Mouse (Mus musculus) neural tube, embryonic 13.5 days (tissue): ENCODE measurements around the gene Pcdh9. TPM values are rescaled to one million over a fixed set of nuclear protein-coding genes. Genes with fewer than 3 reads are reported as not detected.

Experiments used
- ATAC-seq: fragments of 200-750 bp; cut with Nextera tagmentation; 2 replicates; pipeline ENCODE4 v1.8.0; 2017; ENCODE audit warnings: low read depth, mild to moderate bottlenecking, moderate TSS enrichment, moderate library complexity
- H3K27ac ChIP-seq: fragments of 300-500 bp; sonication (generic); replicated peaks from 2 replicates; pipeline ENCODE4 v1.5.1; 2015; ENCODE audit warnings: moderate library complexity, mild to moderate bottlenecking, inconsistent platforms
- H3K27me3 ChIP-seq: fragments of 300-500 bp; sonication (generic); 2 replicates; pipeline ENCODE4 v1.6.1; 2015; ENCODE audit warnings: mild to moderate bottlenecking, inconsistent platforms
- H3K36me3 ChIP-seq: fragments of 300-500 bp; sonication (generic); 2 replicates; pipeline ENCODE4 v1.6.1; 2015; ENCODE audit warnings: mild to moderate bottlenecking, inconsistent platforms
- H3K4me1 ChIP-seq: fragments of 300-500 bp; sonication (generic); replicated peaks from 2 replicates; pipeline ENCODE4 v1.6.1; 2015; ENCODE audit warnings: inconsistent platforms
- H3K4me2 ChIP-seq: fragments of 300-500 bp; sonication (generic); 2 replicates; pipeline ENCODE4 v1.6.1; 2015; ENCODE audit warnings: inconsistent platforms, mild to moderate bottlenecking, moderate library complexity
- H3K4me3 ChIP-seq: fragments of 300-500 bp; sonication (generic); 2 replicates; pipeline ENCODE4 v1.5.1; 2015; ENCODE audit warnings: mild to moderate bottlenecking, inconsistent platforms
- H3K9ac ChIP-seq: fragments of 300-500 bp; sonication (generic); 2 replicates; pipeline ENCODE4 v1.6.1; 2015; ENCODE audit warnings: moderate library complexity, mild to moderate bottlenecking, inconsistent platforms
- H3K9me3 ChIP-seq: fragments of 300-500 bp; sonication (generic); 2 replicates; pipeline ENCODE4 v1.6.1; 2016; ENCODE audit warnings: inconsistent platforms
- WGBS: fragments of 180-500 bp; shearing (Covaris S2); methylation state at CpG from one replicate; pipeline ENCODE4 v1.1.7; 2015; 5-methylcytosine and 5-hydroxymethylcytosine counted together
- polyA plus RNA-seq: library from polyadenylated mRNA; unstranded; fragments of >200 nt; fragmentation: Nextera tagmentation; extraction: Ambion mirVana; gene quantifications from 2 replicates; pipeline ENCODE4 v1.2.1, GENCODE M21; 2015

Pcdh9 gene
- polyA plus RNA-seq, 1 experiment from 2014 or later = 103 TPM

GRCm38 (mm10) chr14:93875968-93876367 lies 14.5 kb downstream of the Pcdh9 start:
- Histone ChIP-seq H3K4me3 (no peak overlapping the region), H3K36me3 (no peaks in the 10 kb centered on the region), H3K27me3 (no peaks in the 10 kb centered on the region), H3K4me1 (peaks cover under 1% of the 10 kb centered on the region; the same call in 1 of the 2 replicates), H3K9ac (no peak overlapping the region), H3K4me2 (no peak overlapping the region), H3K27ac (no peak overlapping the region), H3K9me3 (no peaks in the 10 kb centered on the region)
- no peak for ATAC-seq
- WGBS = 91% methylated on average over 1 of the region's 1 CpGs

- Histone ChIP-seq H3K36me3 (no peaks in the 10 kb centered on the region), H3K9ac (no peak overlapping the region), H3K4me3 (no peak overlapping the region), H3K9me3 (no peaks in the 10 kb centered on the region), H3K4me1 (no peaks in the 10 kb centered on the region), H3K4me2 (no peak overlapping the region), H3K27me3 (no peaks in the 10 kb centered on the region), H3K27ac (no peak overlapping the region)
- ATAC-seq = no peak
These were observed 22.3 kb downstream of the Pcdh9 start for GRCm38 (mm10) chr14:93868211-93868610.

DNA sequence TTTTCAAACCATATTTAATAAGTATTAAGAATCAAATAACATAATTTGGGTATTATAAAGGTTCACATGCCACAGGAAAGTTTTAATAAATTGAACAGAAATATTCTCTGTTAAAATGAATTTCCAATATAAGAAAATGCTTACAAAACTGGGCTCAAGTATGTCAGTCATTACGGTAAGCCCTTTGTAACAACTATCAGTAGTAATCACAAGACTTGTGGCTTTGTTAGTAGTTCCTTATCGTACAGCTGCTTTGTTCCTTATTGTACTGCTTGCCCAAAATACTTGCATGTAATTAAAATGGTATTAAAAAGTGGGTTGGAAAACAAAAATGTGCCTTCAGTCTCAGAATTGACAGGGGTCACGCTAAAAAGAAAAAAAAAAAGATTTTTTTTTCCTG lies 32.4 kb downstream of the Pcdh9 start:
- Histone ChIP-seq H3K9me3 (no peaks in the 10 kb centered on the region), H3K4me3 (no peak overlapping the region), H3K27me3 (no peaks in the 10 kb centered on the region), H3K9ac (no peak overlapping the region), H3K36me3 (no peaks in the 10 kb centered on the region), H3K4me2 (no peak overlapping the region), H3K4me1 (no peaks in the 10 kb centered on the region), H3K27ac (no peak overlapping the region)
- ATAC-seq = no peak
- 81% methylated on average over 3 of the region's 3 CpGs for WGBS

DNA sequence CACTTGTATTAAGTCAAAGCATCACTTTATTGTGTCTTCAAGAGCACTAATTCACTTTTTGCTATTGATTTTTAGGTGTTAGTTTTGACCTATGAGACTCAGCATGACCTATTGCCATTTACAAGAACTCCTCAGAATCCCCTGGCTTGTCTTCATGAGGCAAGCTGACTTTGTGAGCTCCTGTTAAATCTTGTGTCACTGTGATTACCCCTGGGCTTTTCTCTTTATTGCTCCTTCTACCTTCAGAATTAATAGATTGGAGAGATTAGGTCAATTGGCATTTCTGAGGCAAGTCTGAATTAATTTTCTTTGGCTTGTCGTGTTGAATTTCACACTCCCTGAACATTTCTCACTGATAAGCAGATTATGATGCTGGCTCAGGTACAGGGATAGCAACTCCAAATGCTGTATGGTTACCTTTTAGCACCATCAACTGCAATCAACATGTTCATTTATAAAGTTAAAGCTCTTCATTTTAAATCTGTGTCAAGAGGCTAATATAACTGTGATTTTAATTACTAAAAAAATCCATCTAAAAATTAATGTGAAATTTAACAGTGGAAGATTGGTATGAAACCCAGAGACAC lies 44.3 kb downstream of the Pcdh9 start:
- no peak overlapping the region for H3K9ac ChIP-seq
- H3K36me3 ChIP-seq = no peaks in the 10 kb centered on the region
- H3K4me2 ChIP-seq = no peak overlapping the region
- no peaks in the 10 kb centered on the region for H3K27me3 ChIP-seq
- ATAC-seq = no peak
- WGBS = 42% methylated on average over 1 of the region's 1 CpGs
- H3K27ac ChIP-seq = no peak overlapping the region
- H3K4me3 ChIP-seq = no peak overlapping the region
- peaks cover 10% of the 10 kb centered on the region; the same call in 1 of the 2 replicates for H3K4me1 ChIP-seq
- H3K9me3 ChIP-seq = no peaks in the 10 kb centered on the region

DNA sequence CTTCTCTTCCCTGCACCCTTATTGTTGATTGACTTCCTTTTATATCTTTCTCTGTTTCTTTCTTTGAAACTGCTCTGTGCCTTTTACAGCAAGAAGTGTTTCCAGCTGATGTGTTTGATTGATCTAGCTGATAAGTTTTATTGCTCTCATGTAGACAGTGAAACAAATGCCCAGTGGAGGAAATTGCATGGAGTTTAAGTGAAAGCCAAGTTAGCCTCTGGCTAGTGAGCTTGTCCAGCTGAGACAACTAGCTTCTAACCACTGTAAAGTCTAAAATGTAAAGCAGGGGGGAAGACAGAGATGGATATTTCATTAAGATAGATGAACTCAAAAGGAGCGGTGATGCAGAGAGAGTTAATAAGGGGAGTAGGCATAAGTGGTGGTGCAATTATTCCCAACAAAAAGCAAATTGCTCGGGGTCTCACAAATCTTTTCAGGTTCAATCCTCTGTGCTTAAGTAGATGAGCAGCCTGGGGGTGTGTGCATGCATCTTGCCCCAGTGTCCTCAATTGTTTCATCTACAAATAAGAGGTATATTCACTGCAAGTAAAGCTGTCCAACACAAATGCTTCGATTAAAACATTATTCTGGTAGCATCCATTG lies 47.7 kb downstream of the Pcdh9 start:
- Histone ChIP-seq H3K27ac (no peak overlapping the region), H3K9me3 (no peaks in the 10 kb centered on the region), H3K9ac (no peak overlapping the region), H3K27me3 (no peaks in the 10 kb centered on the region), H3K4me1 (peaks cover 10% of the 10 kb centered on the region; the same call in 1 of the 2 replicates), H3K4me2 (no peak overlapping the region), H3K36me3 (no peaks in the 10 kb centered on the region), H3K4me3 (no peak overlapping the region)
- ATAC-seq = peak; percentile 43; the same call in 1 of the 2 replicates
- 31% methylated on average over 3 of the region's 3 CpGs for WGBS

DNA sequence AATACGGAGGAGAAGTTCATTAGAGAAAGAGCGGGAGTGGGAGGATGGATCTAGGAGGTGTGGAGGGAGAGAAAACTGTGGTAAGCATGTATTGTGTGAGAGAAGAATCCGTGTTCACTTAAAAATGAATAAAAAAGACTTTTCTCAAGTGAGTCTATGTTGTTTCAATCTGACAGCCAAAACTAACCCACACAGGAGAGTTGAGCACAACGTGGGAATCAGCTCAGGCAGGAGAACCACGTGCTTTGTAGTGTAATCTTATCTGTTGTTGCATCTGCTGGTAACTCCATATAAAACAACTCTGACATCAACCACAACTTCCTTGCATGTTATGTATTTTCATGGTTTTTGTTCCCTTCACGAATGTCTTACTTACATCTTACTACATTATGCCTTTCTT lies 58.0 kb downstream of the Pcdh9 start:
- no peak for ATAC-seq
- Histone ChIP-seq H3K4me1 (no peaks in the 10 kb centered on the region), H3K9ac (no peak overlapping the region), H3K9me3 (no peaks in the 10 kb centered on the region), H3K4me3 (no peak overlapping the region), H3K27ac (no peak overlapping the region), H3K36me3 (no peaks in the 10 kb centered on the region), H3K4me2 (no peak overlapping the region), H3K27me3 (no peaks in the 10 kb centered on the region)
- 87% methylated on average over 6 of the region's 6 CpGs for WGBS

- no peak overlapping the region for H3K27ac ChIP-seq
- no peak overlapping the region for H3K4me2 ChIP-seq
- peaks cover 9% of the 10 kb centered on the region for H3K4me1 ChIP-seq
- no peak overlapping the region for H3K9ac ChIP-seq
- no peak overlapping the region for H3K4me3 ChIP-seq
- H3K9me3 ChIP-seq = no peaks in the 10 kb centered on the region
- H3K27me3 ChIP-seq = no peaks in the 10 kb centered on the region
- ATAC-seq = no peak
- no peaks in the 10 kb centered on the region for H3K36me3 ChIP-seq
- whole genome bisulfite sequencing = 59% methylated on average over 6 of the region's 6 CpGs
These were observed 63.3 kb downstream of the Pcdh9 start for GRCm38 (mm10) chr14:93827159-93827558.

- peak overlapping the region; percentile 7; the same call in 1 of the 2 replicates for H3K4me2 ChIP-seq
- H3K36me3 ChIP-seq = no peaks in the 10 kb centered on the region
- WGBS = 35% methylated on average over 6 of the region's 6 CpGs
- peak overlapping the region; percentile 46 for H3K27ac ChIP-seq
- peak; percentile 32; the same call in 1 of the 2 replicates for ATAC-seq
- no peak overlapping the region for H3K4me3 ChIP-seq
- no peak overlapping the region for H3K9ac ChIP-seq
- H3K27me3 ChIP-seq = no peaks in the 10 kb centered on the region
- H3K4me1 ChIP-seq = peaks cover 9% of the 10 kb centered on the region
- H3K9me3 ChIP-seq = no peaks in the 10 kb centered on the region
These were observed 64.4 kb downstream of the Pcdh9 start for GRCm38 (mm10) chr14:93826042-93826462.

GRCm38 (mm10) chr14:93818845-93819244 lies 71.6 kb downstream of the Pcdh9 start:
- Histone ChIP-seq H3K36me3 (no peaks in the 10 kb centered on the region), H3K4me1 (peaks cover 7% of the 10 kb centered on the region; the same call in 1 of the 2 replicates), H3K9ac (no peak overlapping the region), H3K9me3 (no peaks in the 10 kb centered on the region), H3K4me3 (no peak overlapping the region), H3K27ac (no peak overlapping the region), H3K27me3 (no peaks in the 10 kb centered on the region), H3K4me2 (no peak overlapping the region)
- WGBS = 80% methylated on average over 4 of the region's 4 CpGs
- ATAC-seq = no peak

- Histone ChIP-seq H3K27me3 (no peaks in the 10 kb centered on the region), H3K4me3 (no peak overlapping the region), H3K9ac (no peak overlapping the region), H3K9me3 (no peaks in the 10 kb centered on the region), H3K27ac (no peak overlapping the region), H3K4me2 (no peak overlapping the region), H3K36me3 (no peaks in the 10 kb centered on the region), H3K4me1 (peaks cover 7% of the 10 kb centered on the region; the same call in 1 of the 2 replicates)
- ATAC-seq = no peak
- WGBS = 17% methylated on average over 4 of the region's 4 CpGs
These were observed 72.9 kb downstream of the Pcdh9 start for GRCm38 (mm10) chr14:93817591-93817990.

DNA sequence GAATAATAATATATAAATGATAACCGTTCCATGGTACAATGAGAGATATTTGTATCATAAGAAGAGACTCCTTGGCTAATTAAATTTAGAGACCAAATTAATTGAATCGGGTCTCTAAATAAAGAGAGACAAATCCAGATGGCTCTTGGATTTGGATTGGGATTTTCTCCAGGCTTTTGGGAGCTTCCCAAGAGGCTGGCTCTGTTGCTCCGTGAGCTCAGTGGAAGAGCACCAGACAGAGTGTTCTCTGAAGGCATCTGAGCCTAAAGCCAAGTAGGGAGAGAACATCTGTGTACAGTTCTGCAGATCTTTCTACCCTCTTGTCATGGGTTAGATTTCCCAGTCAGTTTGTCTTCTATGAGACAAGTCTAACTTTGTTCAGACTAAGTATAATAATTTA lies 95.9 kb downstream of the Pcdh9 start:
- 86% methylated on average over 3 of the region's 3 CpGs for WGBS
- Histone ChIP-seq H3K9me3 (no peaks in the 10 kb centered on the region), H3K27ac (no peak overlapping the region), H3K4me1 (no peaks in the 10 kb centered on the region), H3K4me2 (no peak overlapping the region), H3K27me3 (no peaks in the 10 kb centered on the region), H3K4me3 (no peak overlapping the region), H3K36me3 (no peaks in the 10 kb centered on the region), H3K9ac (no peak overlapping the region)
- no peak for ATAC-seq

- H3K4me2 ChIP-seq = no peak overlapping the region
- H3K4me1 ChIP-seq = no peaks in the 10 kb centered on the region
- no peaks in the 10 kb centered on the region for H3K27me3 ChIP-seq
- no peak overlapping the region for H3K9ac ChIP-seq
- no peak overlapping the region for H3K27ac ChIP-seq
- no peaks in the 10 kb centered on the region for H3K36me3 ChIP-seq
- no peak overlapping the region for H3K4me3 ChIP-seq
- no peaks in the 10 kb centered on the region for H3K9me3 ChIP-seq
- no peak for ATAC-seq
- 62% methylated on average over 4 of the region's 4 CpGs for WGBS
These were observed 104.2 kb downstream of the Pcdh9 start for GRCm38 (mm10) chr14:93786234-93786633.

GRCm38 (mm10) chr14:93785031-93785430 lies 105.4 kb downstream of the Pcdh9 start:
- H3K9me3 ChIP-seq = no peaks in the 10 kb centered on the region
- no peak overlapping the region for H3K4me2 ChIP-seq
- H3K36me3 ChIP-seq = no peaks in the 10 kb centered on the region
- no peak overlapping the region for H3K27ac ChIP-seq
- no peaks in the 10 kb centered on the region for H3K4me1 ChIP-seq
- H3K9ac ChIP-seq = no peak overlapping the region
- ATAC-seq = no peak
- 26% methylated on average over 2 of the region's 2 CpGs for WGBS
- no peaks in the 10 kb centered on the region for H3K27me3 ChIP-seq
- H3K4me3 ChIP-seq = no peak overlapping the region
